7 mouse cellular contexts compared by ENCODE assay signal in genomic region chr13:101760001-101760687, GRCm38 (mm10). TPM values are rescaled to one million over a fixed set of nuclear protein-coding genes. Genes with fewer than 3 reads are reported as not detected.
DNase-seq lines count a peak whose midpoint lies in the region; ATAC-seq and TF ChIP-seq lines count a peak whose summit lies in the region.

No protein-coding gene starts in this region.

- peaks cover 57% of the 10 kb centered on the region for H3K4me1 ChIP-seq in lung, postnatal 0 days (ENCODE audit: insufficient read depth, low read depth, low read length)
- H3K4me1 ChIP-seq in heart, embryonic 14.5 days (ENCODE audit: control insufficient read depth in 2 of 2, insufficient read depth in 2 of 2, low read length in 2 of 2), result peaks cover 44 to 84% of the 10 kb centered on the region in 2 experiments
- H3K4me1 ChIP-seq in neural tube, embryonic 15.5 days, result peaks cover 66% of the 10 kb centered on the region

- H3K4me2 ChIP-seq in lung, postnatal 0 days (replicated peaks; ENCODE audit: low read depth, low read length), result peak overlapping the region; percentile 14
- peak overlapping the region; percentile 35 for H3K4me2 ChIP-seq in heart, embryonic 14.5 days (ENCODE audit: low read length)
- peak overlapping the region; percentile 5; the same call in 1 of the 2 replicates for H3K4me2 ChIP-seq in neural tube, embryonic 15.5 days

- peak; percentile 70 for ATAC-seq in lung, postnatal 0 days
- ATAC-seq in heart, embryonic 14.5 days (ENCODE audit: insufficient number of reproducible peaks, insufficient read depth, low FRiP score, low read depth), result no peak
- ATAC-seq in neural tube, embryonic 15.5 days (ENCODE audit: low FRiP score), result no peak

- no peaks in the 10 kb centered on the region for H3K27me3 ChIP-seq in lung, postnatal 0 days (replicated peaks; ENCODE audit: insufficient read depth, low read length)
- no peaks in the 10 kb centered on the region for H3K27me3 ChIP-seq in heart, embryonic 14.5 days (ENCODE audit: control insufficient read depth, insufficient read depth, low read length)
- H3K27me3 ChIP-seq in neural tube, embryonic 15.5 days (replicated peaks), result no peaks in the 10 kb centered on the region

- WGBS in lung, postnatal 0 days, result 30% methylated on average over 8 of the region's 8 CpGs
- 44% methylated on average over 8 of the region's 8 CpGs for WGBS in heart, embryonic 14.5 days
- WGBS in neural tube, embryonic 15.5 days, result 63% methylated on average over 8 of the region's 8 CpGs

- H3K36me3 ChIP-seq in lung, postnatal 0 days (ENCODE audit: insufficient read depth, low read length), result peaks cover 15% of the 10 kb centered on the region; the same call in 1 of the 2 replicates
- peaks cover 24% of the 10 kb centered on the region for H3K36me3 ChIP-seq in heart, embryonic 14.5 days (ENCODE audit: control insufficient read depth, insufficient read depth, low read length)
- H3K36me3 ChIP-seq in neural tube, embryonic 15.5 days, result peaks cover 16% of the 10 kb centered on the region

- no peak for TF ChIP-seq CTCF in lung, postnatal 0 days (IDR thresholded peaks at IDR 0.05)
- no peak for TF ChIP-seq CTCF in brain, embryonic 14.5 days (IDR thresholded peaks at IDR 0.05; ENCODE audit: borderline replicate concordance, extremely low read depth, insufficient read depth, insufficient read length)

- H3K9me3 ChIP-seq in lung, postnatal 0 days (ENCODE audit: low read length), result no peaks in the 10 kb centered on the region
- H3K9me3 ChIP-seq in heart, embryonic 14.5 days (ENCODE audit: control insufficient read depth, low read length), result no peaks in the 10 kb centered on the region
- no peaks in the 10 kb centered on the region for H3K9me3 ChIP-seq in neural tube, embryonic 15.5 days (replicated peaks)

- H3K9ac ChIP-seq in lung, postnatal 0 days (replicated peaks; ENCODE audit: low read depth), result no peak overlapping the region
- no peak overlapping the region; the same call in 1 of the 2 replicates for H3K9ac ChIP-seq in heart, embryonic 14.5 days (ENCODE audit: low read length)
- no peak overlapping the region for H3K9ac ChIP-seq in neural tube, embryonic 15.5 days (replicated peaks)

- no peak for TF ChIP-seq POLR2A in brain, embryonic 14.5 days (IDR thresholded peaks at IDR 0.05; ENCODE audit: borderline replicate concordance, extremely low read depth, insufficient read depth, insufficient read length, poor library complexity, severe bottlenecking)

- no peak overlapping the region for H3K4me3 ChIP-seq in lung, postnatal 0 days (ENCODE audit: low read depth, low read length)
- H3K4me3 ChIP-seq in heart, embryonic 14.5 days (ENCODE audit: control insufficient read depth in 1 of 2, insufficient read depth in 1 of 2, low read depth in 1 of 2, low read length in 2 of 2), result no peak overlapping the region
- H3K4me3 ChIP-seq in neural tube, embryonic 15.5 days (replicated peaks), result no peak overlapping the region

- H3K27ac ChIP-seq in lung, postnatal 0 days (ENCODE audit: low read length), result peak overlapping the region; percentile 59
- no peak overlapping the region for H3K27ac ChIP-seq in heart, embryonic 14.5 days (replicated peaks in 1 of 2; ENCODE audit: control insufficient read depth in 1 of 2, insufficient read depth in 1 of 2, low read depth in 2 of 2, low read length in 2 of 2)
- no peak overlapping the region for H3K27ac ChIP-seq in neural tube, embryonic 15.5 days (replicated peaks)

- no peak for TF ChIP-seq EP300 in lung, postnatal 0 days (IDR thresholded peaks at IDR 0.05)

- peak; percentile 64 for DNase-seq in lung, postnatal 0 days (ENCODE audit: low spot score)
- DNase-seq in lung, adult 18-20 months, result no peak
- DNase-seq in brain, embryonic 14.5 days (ENCODE audit: low read depth), result peak; percentile 31
- DNase-seq in gastrocnemius, adult 8-10 months (ENCODE audit: low spot score in 2 of 2), result no peak
- no peak for DNase-seq in left cerebral cortex, adult 11 months (ENCODE audit: low spot score)

RNA-seq across cellular contexts. Expression of gene Pik3r1, which starts 7.9 kb away (rescaled TPM):
- 26.3 and 28.1 TPM in 2 replicates for polyA plus RNA-seq in lung, postnatal 0 days (2015; fragmentation: Nextera tagmentation; extraction: Ambion mirVana)
- 17.7 and 39.7 TPM in 2 replicates for polyA plus RNA-seq in brain, embryonic 14.5 days (2012; rRNA removed)
- 23.2 and 26.2 TPM in 2 replicates for polyA plus RNA-seq in heart, embryonic 14.5 days (2014; fragmentation: Nextera tagmentation; extraction: Ambion mirVana)
- polyA plus RNA-seq in neural tube, embryonic 15.5 days (2015; fragmentation: Nextera tagmentation; extraction: Ambion mirVana), result 63.0 and 65.5 TPM in 2 replicates
- 10 to 100 TPM; 17.8 to 64.2 (median 20.3) TPM for total RNA-seq in gastrocnemius, adult 8-10 months (2022)

Comparison
In these comparisons a context has a peak if more than half of its experiments do, and no peak if none do; other contexts are left out.
1. DNase-seq: peak in lung, postnatal 0 days (single experiment) and brain, embryonic 14.5 days (single experiment); none in lung, adult 18-20 months (0 of 2), gastrocnemius, adult 8-10 months (0 of 2) and left cerebral cortex, adult 11 months (single experiment).
2. Peak in every context shown above with its lines, with median percentiles within 50 percentile points of each other: H3K4me2 ChIP-seq.